Mouse (Mus musculus) lung, adult 18-20 months (tissue): ENCODE data around the gene Rsph14.
"Not testable (repeated sequence)": the region's sequence is repeated elsewhere in the genome, so short reads cannot be mapped to it uniquely, and the experiment has no call there.

Experiments used
- DNase-seq, 2 experiments: peaks; one replicate each; pipeline ENCODE4 v3.0.0; 2022; ENCODE audit warnings: mixed read lengths in 2 of 2

Rsph14 gene

DNA sequence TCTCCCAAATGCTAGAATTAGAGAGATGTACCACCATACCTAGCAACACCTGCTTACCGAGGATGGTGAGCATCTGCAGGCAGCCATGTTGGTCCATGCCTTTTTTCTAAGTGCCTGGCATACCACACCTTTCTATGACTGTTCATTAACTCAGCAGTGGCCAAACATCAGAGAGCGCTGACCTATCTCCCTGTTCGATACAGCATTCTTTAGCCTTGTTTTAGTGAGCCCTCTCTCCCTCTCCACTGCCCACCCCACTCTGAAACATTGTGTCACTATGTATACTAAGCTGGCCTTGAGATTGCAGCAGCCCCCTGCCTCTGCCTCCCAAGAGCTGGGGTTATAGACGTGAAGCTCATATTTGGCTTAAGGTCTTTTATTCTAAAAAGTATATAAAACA lies 21.3 kb upstream of the Rsph14 start:
- no peak for DNase-seq

GRCm38 (mm10) chr10:75052902-75053301 lies 20.5 kb upstream of the Rsph14 start:
- DNase-seq, result no peak

GRCm38 (mm10) chr10:75051364-75052074 lies 19.1 kb upstream of the Rsph14 start:
- no peak for DNase-seq

DNA sequence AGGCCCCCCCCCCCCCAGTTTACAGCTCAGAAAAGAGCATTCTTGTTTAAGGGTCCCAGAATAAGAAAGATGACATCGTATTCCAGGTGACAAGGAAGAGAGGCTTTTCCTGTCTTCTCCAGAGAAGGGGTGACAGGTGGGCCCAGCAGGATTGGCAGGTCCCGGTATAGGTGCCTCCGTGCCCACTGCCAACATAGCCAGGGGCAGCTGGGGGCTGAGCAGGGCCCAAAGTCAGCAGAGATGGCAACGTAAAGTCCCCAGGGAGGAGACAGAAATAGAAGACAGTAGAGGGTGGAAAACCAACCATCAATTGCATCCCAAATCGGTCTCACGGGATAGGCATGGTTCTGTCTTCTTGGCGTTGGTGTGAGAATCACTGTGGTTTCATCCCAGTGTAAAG lies 16.3 kb upstream of the Rsph14 start:
- DNase-seq, result no peak

DNA sequence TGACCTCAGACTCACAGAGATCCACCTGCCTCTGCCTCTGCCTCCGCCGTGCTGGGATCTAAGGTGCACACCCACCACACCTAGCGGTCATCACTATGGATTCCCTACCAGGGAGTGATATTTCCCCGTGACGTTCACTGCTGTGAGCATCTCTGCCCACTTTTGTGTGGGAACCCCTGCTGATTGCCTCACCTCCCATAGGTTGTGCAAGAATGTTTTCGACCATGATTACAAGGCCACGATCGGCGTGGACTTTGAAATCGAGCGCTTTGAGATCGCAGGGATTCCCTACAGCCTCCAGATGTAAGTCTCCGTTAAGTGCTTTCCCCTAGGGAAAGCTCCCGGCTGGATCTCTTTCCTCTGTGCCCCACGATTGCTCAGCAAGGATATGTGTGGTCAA lies 13.4 kb upstream of the Rsph14 start:
- DNase-seq, result no peak

- no peak for DNase-seq
These were observed 12.1 kb upstream of the Rsph14 start for GRCm38 (mm10) chr10:75044459-75044858.

- not testable (repeated sequence) for DNase-seq
These were observed 9.7 kb upstream of the Rsph14 start for GRCm38 (mm10) chr10:75042060-75042459.

- peak; percentile 89 to 93 for DNase-seq
These were observed 4.5 kb upstream of the Rsph14 start, which contains the start of gene Rab36 for GRCm38 (mm10) chr10:75036883-75037379. Gene Rab36 (plus strand): TSS chr10:75037058.

DNA sequence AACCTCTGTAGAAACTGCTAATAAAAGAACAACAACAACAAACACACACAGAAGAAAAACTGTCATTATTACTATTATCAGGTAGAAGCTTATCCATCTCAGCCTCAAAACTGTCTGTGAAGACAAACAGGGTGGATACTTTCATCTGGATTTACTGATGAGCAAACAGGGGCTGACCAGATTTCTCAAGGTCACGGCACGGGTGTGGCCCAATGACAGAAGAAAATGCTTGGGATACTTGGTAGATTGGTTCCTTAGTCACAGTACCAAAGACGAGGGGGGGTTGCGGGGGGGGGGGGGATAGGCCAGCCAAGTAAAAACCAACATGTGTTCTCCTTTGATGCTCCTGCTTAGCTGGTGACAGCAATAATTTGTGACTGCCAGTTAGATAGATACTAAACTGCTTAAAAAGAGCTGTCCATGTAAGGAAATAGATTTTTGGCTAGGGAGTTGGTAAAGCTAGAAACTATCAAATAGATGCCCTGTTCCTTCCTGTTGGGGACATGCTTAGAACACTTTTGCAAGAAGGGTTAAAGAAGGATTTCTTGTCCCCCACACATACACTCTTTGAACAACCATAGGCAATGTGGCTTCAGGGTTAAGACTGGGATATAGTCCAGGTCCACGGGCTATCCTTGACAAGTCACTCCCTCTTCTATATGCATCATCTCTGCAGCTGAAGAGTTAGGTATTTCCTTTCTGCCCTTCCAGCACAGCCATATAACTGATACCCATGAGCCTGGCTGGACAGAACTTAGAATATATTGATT lies 856 bp downstream of the Rsph14 start:
- no peak for DNase-seq

GRCm38 (mm10) chr10:75030234-75030633 lies 2.2 kb downstream of the Rsph14 start:
- no peak for DNase-seq

GRCm38 (mm10) chr10:75029677-75030076 lies 2.7 kb downstream of the Rsph14 start:
- DNase-seq, result no peak

- DNase-seq, result no peak
These were observed 3.6 kb downstream of the Rsph14 start for GRCm38 (mm10) chr10:75028743-75029142.

GRCm38 (mm10) chr10:75026491-75026890 lies 5.9 kb downstream of the Rsph14 start:
- DNase-seq, result no peak

- peak; percentile 64 to 69 for DNase-seq
These were observed 11.2 kb downstream of the Rsph14 start for GRCm38 (mm10) chr10:75021138-75021537.

- DNase-seq, result peak; percentile 60 to 64
These were observed 12.1 kb downstream of the Rsph14 start for GRCm38 (mm10) chr10:75020271-75020670.

GRCm38 (mm10) chr10:75016481-75016880 lies 15.9 kb downstream of the Rsph14 start:
- DNase-seq, result no peak

- DNase-seq, result no peak
These were observed 16.9 kb downstream of the Rsph14 start for GRCm38 (mm10) chr10:75015465-75015864.

- no peak for DNase-seq
These were observed 21.7 kb downstream of the Rsph14 start for GRCm38 (mm10) chr10:75010704-75011103.

DNA sequence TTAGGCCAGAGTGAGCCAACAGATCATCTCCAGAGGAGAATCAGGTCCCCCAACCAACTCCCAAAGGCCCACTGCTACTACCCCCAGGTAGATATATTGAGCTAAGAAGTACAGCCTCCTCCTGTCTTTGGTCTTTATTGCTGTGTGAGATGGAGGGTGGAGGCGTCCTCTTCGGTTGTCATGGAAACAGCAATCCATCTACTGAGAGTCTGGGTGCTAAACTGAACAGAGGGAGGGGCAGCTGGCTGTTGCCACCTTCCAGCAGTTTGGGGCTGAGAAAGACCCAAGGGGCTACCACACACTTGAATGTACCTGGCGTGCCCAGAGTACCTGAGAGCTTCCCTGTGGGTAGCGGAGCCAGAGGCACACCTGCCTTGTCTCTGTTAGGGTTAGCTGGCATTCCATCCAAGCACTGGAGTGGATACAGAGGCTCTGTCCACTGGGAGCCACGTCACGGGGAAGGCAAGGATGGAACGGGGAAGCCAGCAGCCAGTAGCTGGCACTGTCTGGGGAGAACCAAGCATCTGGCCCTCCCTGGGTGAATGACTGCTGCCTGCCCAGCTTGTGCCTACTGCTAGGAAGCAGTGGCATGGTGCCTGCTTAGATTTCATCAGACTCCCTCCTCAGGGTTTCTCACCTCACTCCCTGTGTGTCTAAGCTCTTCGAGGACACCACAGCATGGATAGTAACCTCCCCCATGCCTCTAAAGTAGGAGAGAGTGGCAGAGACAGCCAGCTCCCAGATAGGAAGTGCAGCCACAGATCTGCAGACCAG lies 25.3 kb downstream of the Rsph14 start:
- DNase-seq, result no peak

- DNase-seq, result peak; percentile 34 to 65
These were observed 28.3 kb downstream of the Rsph14 start for GRCm38 (mm10) chr10:75004067-75004466.

DNA sequence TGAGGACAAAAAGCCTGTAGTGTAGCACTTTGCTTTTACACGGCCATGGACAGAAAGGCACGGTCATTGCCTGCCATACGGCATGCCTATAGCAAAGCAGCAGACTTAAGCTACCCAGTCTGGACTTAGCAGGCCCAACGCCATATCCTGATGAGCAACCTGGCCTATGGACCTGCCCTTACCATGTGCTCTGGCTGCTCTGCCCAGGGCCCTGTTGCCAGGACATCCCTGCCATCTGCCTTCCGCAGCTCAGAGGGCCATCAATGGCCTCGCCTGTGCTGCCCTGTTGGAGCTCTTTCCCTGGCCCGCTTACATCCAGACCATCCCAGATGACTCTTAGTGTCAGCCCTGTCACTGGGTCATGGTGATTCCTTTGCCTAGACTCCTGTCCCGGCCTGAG lies 31.0 kb downstream of the Rsph14 start:
- DNase-seq, result no peak

DNA sequence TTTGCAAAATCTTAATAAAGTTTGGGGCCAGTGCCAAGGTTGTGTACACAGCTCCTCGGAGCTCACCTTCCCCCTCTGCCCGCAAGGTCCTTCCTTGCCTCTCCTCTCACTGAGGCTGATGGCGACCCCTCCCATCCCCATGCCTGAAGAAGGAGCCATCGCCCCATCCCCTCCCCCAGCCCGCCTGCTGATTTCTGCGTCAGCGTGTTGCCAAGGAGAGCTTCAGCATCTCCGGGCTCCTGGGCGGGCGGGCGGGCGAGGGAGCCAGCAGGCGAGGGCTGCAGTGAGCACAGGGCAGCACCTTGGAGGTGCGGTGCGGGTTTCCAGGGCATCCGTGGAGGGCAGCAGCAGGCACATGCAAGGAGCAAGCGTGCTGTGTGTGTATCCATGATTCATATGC lies 37.0 kb downstream of the Rsph14 start:
- DNase-seq, result peak in 1 of 2 experiments; percentile 23

DNA sequence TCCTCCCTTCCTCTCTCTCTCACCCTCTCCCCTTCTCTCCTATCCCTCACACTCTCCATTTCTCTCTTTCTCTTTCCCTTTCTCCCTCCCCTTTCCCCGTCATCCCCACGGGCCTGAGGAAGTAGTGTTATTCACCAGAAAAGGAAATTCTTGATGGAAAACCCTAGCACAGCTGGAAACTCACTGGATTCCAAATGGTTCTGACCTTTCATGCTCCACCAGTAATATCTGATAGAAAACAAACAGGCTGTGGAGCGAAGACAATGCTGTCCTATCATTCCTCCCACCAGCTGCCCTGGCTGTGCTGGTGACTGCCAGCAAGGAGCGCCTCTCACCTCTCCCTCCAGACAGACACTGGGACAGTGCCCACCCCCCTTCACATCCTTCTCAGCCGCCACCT lies 37.5 kb downstream of the Rsph14 start:
- DNase-seq, result no peak
